Mouse (Mus musculus): ENCODE measurements at regions not wholly inside any gene's neighbourhood (a gene's known extent, or its start where the extent isn't known, plus 50 kb on each side); places are given as distances from the start of the nearest gene placed in this dataset.

- TF ChIP-seq GATA1 (IDR thresholded peaks at IDR 0.05; ENCODE audit: borderline replicate concordance, low read length) (no peak), FLI1 (IDR thresholded peaks at IDR 0.05; ENCODE audit: low read length) (no peak)
Observed at GRCm38 (mm10) chr10:101004687-101005086, 414.4 kb downstream of the 1700017N19Rik start.

Data from megakaryocyte, embryonic 14.5 days (primary cell).